Mouse (Mus musculus): Measurements from ENCODE around the gene Bbx. TPM values are rescaled to one million over a fixed set of nuclear protein-coding genes. Genes with fewer than 3 reads are reported as not detected.

Gene Bbx
- total RNA-seq (2021): 10 to 100 TPM; 32.2 to 42.8 TPM
- long read RNA-seq, experiment 1, partial matches to known transcripts: 23 of 33 reads
- long read RNA-seq, experiment 1, other reads (novel, unspliced or antisense): 10 of 33 reads
- long read RNA-seq, experiment 2: 0 reads

DNA sequence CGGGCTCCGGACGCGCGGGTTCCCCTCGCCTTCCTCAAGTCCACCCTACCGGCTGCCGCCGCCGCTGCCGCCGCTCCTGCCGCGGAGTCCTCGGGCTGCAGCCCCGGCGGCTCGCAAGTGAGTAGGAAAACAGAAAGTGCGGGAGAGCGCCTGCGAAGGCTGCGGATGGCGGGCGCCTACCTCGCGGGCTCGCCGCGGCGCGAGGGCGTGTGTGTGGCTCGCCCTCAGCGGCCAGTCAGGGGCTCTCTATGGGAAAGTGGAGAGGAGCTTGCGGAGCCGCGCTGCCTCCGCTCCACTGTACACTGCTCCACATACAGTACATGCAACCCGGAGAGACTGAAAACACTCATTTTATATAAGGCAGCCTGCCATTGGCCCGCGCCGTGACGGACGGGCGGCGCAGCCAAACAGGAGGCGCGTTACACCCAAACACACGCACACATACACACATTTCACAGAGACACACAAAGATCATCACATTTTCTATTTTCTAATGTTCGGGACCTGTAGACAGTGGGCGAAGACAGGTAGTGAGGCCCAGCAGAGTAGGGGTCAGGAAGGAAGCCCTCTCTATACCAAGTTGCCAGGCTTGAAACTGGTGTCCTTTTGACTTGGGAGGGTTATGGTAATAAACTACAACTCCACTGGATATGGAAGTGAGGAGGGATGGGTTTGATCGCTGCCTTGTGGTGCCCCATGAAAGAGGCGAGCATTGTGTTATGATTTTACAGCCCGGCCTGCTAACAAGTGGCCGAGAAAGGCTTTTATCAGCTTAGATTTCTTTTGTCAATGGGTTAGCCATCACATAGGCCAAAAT is at the start of gene Bbx:
Gene Bbx, minus strand, starts transcription at position 329 of the 817 bp plus-strand sequence.
- peak; percentile 94 to 95 for DNase-seq

DNA sequence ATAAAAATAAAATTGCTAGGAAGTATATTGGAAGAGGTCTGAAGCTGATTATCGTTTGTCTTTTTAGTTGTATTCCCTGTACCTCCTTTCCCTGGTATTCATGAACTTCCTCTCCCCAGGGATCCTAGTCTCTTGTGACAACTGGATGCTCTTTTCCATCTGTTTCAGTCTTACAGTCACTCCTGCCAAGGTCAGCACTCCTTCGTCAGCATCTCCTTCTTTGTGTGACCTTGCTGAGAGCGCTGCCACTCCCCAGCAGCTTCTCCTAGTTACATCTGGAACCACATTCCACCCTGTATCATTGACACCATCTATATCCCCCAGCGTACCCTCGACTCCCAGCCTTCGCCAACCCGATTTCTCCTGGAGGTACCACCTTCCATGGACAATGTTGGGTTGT is 49.7 kb upstream of the Bbx start:
- no peak for DNase-seq

DNA sequence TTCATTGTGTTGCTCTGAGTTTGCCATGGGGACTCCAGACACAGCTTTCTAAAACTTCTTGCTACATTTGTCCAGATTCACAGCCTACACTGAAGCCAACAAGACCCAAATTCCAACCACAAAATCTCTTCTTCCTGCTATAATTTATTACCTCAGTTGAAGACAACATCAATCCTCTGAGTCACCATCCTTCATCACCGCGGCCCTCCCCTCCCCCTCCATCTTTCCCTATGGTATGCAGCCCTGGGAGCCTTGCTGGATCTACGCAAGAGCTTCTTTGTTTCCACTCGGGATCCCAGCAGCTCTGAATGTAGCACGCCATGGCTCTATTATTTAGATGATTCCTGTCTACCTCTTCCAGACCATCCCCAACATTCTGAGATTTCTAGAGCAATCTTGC is 49.2 kb upstream of the Bbx start:
- peak; percentile 8 to 37 for DNase-seq

DNA sequence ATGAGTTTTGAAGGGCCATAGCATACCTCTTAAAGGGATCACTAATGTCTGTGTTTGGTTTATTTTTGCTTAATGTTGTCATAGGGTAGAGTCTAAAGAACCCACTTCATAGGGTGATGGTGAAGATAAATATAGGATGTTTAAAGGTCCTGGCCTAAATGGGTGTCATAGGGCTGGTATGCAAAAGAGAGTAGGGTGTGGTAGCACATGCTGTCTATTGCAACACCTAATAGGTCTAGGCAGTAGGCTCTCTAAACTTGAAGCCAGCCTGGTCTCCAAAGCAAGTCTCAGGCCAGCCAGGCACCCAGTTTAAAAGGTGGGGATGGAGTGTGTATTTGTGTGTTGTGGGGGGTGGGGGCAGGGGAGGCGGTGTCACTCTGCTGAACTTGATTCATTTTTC is 46.5 kb upstream of the Bbx start:
- DNase-seq: no peak

DNA sequence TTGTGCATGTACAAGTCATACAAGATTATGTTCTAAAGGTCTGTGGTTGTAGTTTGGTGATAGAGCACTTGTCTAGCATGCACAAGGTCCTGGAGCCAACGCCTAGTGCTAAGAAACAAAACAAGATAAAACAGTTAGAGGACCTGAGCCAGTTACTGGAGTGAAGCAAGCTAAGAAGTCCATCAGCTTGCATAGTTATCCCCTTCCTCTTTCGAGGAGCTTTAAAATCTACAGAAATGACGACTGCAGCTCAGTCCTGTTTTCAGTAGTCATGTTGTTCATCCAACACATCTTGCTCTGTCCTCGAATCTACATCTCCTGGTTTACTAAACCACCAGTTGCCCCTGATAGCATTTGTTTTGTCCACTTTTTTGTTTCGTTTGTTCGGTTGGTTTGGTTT is 45.4 kb upstream of the Bbx start:
- no peak for DNase-seq

DNA sequence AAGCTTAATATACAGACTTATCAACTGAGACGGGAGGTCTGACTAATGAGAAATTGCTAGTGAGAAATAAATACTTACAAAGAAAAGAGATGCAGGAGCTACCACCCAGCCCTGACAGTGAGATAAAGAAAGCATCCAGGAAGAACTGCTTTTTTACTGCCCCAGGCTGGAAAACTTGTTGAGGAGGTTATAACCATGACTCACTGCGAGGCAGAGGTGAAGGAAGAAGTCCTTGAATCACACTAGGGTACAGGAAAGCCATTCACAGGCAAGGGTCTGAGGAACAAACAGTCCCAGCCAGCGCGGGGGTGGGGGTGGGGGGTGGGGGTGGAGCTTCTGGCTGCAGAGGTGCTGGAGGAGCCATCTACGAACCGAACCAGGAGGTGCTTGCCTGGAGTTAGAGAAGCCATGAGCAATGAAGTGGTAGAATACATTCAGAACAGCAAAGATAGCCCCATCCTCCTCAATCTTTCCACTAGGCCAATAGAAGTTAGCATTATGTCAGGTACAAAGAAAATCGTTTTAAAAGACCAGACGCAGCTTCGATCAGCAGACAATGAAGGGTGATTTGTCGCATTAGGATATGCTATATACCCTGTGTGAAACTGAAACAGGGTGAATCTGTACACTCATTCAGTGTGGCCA is 30.2 kb upstream of the Bbx start:
- peak; percentile 2 to 20 for DNase-seq

DNA sequence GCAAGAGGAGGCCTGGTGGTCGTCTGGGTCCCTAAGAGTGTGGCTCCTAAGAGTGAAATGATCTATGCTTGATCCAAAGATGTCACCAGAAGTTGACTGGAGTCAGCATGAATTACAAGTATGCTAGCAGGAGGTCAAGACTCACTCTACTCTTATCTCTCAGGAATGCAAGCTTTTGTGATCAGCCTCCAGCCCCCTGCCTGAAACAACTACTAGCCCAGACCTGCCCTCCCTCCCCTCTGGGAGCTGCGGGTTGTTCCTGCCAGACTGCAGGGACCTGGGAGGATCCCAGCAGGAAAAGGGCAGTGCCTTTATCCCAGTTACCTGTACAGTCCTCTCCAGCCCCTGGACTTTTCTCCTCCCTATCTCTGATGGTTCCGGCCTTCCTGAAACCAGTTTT is 27.0 kb upstream of the Bbx start:
- no peak for DNase-seq

DNA sequence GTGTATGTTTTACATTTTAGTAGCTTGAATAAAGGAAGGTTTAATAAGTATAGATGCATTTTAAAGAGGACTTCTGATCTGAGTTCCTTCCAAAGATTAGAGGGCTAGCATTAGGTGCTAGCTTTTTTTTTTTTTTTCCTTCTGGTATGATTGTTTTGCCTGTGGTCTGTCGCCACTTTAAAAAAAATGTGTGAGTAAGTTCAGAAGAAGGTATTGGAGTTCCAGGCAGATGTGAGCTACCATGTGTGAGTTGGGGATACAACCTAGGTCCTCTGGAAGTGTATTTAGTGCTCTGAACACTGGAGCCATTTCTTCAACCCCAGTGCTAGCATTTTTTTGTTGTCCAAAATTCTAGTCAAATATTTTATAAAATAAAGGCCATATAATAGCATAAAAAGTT is 23.9 kb upstream of the Bbx start:
- DNase-seq: no peak

DNA sequence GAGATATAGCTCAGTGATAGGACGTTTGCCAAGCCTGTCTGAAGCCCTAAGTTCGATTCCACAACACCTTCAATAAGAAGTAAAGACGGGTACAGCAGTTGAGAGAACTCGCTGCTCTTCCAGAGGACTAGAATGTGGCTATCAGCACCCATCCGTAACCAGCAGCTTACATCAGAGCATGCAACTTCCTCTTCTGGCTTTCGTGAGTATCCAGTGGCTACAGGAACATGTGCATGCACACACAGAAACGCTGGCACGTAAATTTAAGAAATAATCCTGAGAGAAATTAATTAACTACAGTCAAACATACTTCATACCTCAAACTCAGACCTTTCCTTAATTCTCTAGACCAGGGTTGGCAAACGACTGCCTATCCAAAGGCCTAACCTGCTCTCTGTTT is 16.9 kb upstream of the Bbx start:
- no peak for DNase-seq

DNA sequence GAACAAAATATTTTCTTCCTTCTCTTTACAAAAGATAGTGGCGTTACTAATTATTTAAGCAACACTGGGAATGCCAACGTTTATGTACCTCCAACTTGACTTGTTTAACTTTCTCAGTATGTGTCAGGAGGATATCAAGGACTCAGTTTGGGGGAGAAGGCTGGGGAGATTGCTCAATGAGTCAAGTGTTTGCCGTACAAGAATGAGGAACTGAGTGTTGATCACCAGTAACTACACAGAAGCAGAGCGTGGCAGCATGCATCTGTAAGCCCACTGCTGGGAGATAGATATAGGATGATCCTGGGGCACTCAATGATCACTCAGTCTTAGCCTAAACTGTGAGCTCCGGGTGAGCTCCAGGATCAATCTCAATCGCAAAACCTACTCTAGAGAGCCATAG is 12.8 kb upstream of the Bbx start:
- DNase-seq: no peak

DNA sequence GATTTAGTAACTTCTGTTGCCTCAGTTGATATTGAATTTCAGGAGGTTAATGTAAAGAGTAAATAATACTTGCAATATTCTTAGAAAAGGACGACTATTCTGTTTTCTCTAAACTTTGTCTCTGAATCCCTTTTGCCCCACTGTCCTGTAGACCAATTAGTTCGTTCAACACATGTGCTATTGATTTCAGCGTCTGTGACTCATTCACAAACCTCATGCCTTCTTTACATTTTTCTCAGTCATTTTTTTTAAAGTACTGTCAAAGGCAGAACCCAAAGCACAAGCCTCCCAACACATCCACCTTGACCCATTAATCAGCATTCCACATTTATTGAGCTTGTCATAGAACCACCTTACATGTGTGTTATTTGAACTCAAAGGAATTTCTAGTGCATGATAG is 6.6 kb upstream of the Bbx start:
- no peak for DNase-seq

DNA sequence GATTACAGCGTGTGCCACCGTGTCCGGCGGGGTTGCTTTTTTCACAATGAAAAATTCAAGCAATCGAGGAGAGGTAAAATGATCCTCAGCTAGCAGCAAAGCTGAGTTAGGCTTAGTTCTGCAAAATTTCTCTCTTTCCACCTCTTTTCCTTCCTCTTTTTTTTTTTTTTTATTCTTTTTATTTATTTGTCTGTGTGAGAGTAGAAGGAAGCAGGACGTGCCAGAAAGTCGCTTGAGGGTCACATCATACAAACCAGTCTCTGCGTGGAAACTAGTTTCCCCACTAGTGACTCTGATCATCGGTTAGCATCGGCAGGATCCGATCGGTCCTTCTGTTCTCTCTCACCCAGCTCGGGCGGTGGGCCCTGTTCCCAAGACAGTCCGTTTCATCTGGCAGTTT is 5.6 kb upstream of the Bbx start:
- no peak for DNase-seq

DNA sequence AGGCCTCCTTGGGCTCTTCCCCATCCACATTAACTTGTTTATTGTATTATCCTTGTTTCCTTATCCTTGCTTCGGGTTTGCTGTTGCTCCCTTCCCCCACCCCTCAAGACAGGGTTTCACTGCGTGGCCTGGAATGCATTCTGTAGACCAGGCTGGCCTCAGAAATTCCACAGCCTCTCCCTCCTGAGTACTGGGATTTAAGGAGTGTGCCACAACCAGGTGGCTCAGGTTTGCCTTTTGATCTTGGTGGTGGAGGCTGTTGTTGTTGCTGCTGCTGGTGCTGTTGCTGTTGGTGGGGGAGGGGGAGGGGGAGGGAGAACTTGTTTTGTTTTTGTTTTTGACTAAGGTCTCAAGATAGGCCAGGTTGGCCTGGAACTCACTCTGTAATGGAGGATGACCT is 5.1 kb upstream of the Bbx start:
- no peak for DNase-seq

DNA sequence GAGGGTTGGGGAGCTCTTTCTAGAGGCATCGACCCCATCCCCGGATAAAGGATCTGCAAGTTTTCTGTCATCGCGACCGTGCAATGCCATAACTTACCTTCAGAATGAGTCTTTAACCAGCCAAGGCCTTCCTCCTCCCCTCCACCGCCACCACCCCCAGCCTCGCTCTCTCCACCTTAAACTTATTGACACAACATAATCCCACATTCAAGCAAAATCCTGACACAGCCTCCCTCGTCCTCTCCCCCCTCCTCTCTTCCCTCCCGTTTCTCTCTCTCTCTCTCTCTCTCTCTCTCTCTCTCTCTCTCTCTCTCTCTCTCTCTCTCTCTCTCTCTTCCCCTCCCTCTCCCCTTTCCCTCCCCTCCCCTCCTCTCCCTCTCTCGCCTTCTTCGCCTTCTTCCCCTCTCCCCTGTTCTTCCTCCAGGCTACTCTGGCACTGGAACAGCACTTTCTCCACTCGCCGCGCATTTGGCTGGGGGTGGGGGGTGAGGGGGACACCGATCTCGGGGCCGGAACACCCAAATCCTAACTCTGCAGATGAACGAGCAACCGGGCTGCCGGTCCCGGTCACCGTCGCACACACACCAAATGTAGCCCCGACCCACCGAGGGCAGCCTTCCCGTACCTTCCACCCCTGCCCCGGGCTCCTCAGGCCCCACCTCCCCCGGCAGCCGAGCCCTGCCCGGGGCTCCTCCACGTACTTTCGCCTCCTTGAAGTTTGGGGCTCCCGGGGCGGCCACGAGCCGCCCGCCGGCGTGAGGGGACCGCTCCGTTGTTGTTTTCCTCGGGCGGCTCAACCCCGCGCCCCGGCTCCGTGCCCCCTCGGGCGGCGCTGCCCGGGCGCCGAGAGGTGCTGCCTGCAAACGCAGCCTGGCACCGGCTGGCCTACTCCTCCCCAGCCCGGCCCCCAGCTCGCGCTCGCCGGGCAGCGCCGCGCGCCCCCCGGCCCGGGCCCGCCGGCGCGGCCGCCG is 894 bp downstream of the Bbx start:
- peak; percentile 65 to 74 for DNase-seq

DNA sequence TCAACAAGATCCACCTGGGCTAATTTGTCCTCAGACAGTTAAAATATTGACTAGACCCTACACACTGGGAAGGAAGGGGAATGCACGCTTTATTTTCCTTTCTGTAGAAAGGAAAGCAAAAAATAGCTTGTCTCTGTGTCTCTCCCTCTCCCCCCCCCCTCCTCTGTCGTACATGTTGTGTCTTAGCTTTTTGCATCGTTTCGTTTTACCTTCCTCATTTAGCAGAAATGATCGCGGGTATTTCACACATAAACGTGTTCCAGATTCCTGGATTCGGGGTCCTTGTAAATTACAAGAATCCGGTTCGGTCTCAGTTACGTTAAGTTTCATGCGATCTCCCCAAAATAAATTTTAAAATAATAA is 1.7 kb downstream of the Bbx start:
- DNase-seq: peak in 1 of 2 experiments; percentile 6

DNA sequence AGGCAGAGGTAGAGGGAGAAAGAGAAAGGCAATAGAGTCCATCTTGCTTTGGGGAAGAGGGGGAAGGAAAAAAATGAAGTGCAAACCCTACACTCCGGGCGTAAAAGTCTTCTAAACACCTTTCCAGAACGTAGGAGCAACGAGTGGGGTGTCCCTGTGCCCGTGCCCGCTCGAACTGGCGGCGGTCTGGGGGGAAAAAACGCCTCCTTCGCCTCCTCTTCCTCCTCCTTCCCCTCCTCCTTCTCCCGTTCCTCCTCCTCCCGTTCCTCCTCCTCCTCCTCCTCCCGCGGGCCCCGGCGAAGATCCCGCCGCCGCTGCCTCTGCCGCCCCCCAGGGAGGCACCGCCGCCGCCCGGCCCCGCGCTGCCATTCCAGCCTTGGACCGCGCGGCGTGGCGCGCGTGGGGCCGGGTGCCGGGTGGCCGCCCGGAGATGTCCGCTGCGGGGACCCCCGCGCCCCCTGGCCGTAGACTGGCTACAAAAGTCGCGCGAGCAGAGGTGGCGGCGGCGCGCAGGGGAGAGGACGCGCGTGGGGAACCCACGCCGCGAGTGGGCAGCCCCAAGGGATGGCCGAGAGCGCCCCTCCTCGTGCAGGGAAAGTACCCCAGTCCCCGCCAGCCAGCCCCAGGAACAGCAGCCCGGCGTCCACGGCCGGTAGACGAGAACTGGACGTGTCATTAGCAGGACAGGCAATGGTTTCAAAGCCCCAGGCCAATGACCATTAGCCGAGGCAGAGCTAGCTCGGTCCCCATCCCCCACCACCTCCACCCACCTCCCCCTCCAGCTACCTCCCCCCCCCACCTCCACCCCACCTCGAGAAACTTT is 2.3 kb downstream of the Bbx start:
- DNase-seq: peak; percentile 56 to 63

DNA sequence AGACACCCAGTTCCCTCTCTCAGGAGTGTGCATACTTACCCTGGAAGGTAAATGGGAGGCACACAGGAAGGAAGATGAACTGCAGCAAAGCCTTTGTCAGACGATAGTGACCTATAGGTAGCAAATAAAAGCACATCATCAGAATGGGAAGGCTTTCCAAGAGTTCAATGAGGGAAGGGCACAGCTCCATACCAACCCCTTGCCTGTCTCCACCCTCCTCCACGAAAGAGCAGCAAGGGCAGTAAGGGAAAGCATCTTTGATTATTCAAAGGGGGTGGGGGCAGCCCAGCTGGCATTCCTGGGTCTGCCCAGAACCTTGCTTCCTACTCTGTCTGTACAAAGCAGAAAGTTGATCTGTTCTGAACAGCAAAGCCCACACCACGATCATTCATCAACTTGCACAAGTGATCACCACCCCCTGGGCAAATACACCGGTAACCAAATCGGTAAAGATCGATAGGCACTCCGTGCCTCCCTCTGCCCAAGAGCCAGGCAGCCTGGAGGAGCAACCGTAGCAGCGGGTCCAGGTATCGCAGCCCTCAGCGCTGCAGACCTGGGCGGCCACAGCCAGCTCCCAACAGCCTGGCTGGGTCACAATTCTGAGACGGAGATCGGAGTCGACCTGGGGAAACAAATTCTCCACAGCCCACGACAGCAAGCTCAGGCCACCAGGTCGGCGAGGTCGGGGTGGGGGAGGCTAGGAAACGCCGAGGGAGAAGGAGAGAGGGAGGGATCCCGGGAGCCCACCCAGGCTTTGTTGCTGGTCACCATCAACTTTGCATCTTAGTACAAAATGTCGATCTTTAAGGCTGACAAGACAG is 3.1 kb downstream of the Bbx start:
- peak; percentile 15 to 26 for DNase-seq

DNA sequence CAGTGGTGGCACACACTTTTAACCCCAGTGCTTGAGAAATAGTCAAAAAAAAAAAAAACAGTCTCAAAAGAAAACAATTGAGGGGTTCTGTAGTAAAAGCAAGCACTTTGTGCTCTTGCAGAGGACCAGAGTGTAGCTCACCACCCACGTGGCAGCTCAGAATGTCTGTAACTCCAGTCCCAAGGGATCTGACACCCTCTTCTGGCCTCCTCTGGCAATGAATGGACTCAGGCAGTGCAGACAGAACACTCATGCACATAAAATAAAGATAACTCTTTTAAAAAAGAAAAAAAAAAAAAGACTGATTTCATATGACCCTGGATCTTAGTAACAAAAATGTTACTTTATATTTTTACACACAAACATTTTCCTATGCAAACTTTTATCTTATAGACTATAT is 12.1 kb downstream of the Bbx start:
- peak; percentile 22 to 40 for DNase-seq

DNA sequence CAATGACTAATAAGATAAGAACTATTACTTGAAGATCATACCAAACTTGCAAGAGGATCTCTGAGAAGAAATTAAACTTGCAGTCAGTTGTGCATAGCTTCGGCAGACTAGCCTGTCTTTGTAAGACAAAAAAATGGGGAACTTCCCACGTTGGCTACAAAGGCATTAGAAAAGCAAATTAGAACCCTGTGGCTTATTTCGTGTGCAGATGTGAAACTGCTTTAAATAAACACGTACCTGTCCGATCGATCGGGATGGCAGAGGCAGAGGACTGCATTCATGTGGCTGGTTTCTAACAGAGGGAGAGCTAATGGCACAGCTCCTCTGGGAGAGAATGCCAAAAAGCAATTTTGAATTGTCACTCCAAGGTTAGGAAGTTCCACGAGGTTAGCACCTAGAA is 16.8 kb downstream of the Bbx start:
- DNase-seq: no peak

DNA sequence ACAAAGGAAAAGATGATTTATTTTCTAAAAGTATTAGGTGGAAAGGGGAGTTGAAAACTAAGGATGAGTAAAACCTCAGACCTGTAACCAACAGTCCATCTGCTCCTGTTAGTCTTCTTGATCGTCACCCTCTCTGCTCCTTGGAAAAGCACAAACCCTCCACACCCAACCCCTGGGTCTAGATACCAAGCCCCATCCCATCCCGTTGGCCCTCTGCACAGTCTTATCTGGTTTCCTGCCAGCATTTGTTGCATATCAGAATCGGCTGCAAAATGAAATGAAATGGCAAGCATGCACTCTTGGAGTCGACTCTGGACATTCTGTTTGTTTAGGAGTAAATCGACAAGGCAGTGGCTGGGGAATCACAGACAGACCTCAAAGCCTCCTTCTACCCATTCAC is 29.3 kb downstream of the Bbx start:
- DNase-seq: no peak

DNA sequence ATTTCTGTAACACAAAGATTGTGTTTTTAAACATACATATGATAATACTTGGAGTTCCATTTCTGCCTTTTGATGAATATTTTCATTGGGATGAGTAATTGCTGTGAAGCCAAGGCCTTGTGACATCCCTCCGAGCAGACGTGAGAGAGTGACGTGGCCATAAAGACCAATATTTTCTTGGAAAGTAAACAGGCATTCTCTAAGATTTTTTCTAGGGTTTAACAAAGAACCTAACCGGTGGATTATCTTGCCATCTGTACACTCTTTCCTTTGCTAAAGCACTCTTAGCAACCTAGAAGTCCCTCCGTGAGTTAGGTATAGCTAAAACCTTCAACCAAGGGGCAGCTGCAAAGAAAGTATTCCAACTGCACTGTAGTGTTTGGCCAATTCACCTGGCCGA is 32.4 kb downstream of the Bbx start:
- DNase-seq: peak; percentile 6 to 16
